Mouse (Mus musculus) hindbrain, embryonic 14.5 days (tissue): Measurements from ENCODE around the gene Avl9. TPM values are rescaled to one million over a fixed set of nuclear protein-coding genes. Genes with fewer than 3 reads are reported as not detected.

ENCODE experiments used
- ATAC-seq: fragments of 200-750 bp; cut with Nextera tagmentation; 2 replicates; pipeline ENCODE4 v1.8.0; 2017; ENCODE audit warnings: moderate number of reproducible peaks, mild to moderate bottlenecking, moderate TSS enrichment, moderate library complexity; ENCODE audit not compliant: low FRiP score
- DNase-seq: peaks from one replicate; pipeline ENCODE4 v3.0.0-alpha.2; 2015; ENCODE audit warnings: low spot score
- H3K27ac ChIP-seq: fragments of 300-500 bp; sonication (generic); 2 replicates; pipeline ENCODE4 v1.5.1; 2014; ENCODE audit warnings: mild to moderate bottlenecking, moderate library complexity
- H3K27me3 ChIP-seq: fragments of 300-500 bp; sonication (generic); 2 replicates; pipeline ENCODE4 v1.6.1; 2014; ENCODE audit warnings: mild to moderate bottlenecking, low read length, mixed read lengths; ENCODE audit not compliant: control insufficient read depth, insufficient read depth
- H3K36me3 ChIP-seq: fragments of 300-500 bp; sonication (generic); replicated peaks from 2 replicates; pipeline ENCODE4 v1.6.1; 2014; ENCODE audit not compliant: control insufficient read depth, insufficient read depth
- H3K4me1 ChIP-seq: fragments of 300-500 bp; sonication (generic); replicated peaks from 2 replicates; pipeline ENCODE4 v1.6.1; 2014; ENCODE audit warnings: antibody characterized with exemption, low read length, mixed read lengths; ENCODE audit not compliant: control insufficient read depth, insufficient read depth
- H3K4me2 ChIP-seq: fragments of 300-500 bp; sonication (generic); replicated peaks from 2 replicates; pipeline ENCODE4 v1.6.1; 2014; ENCODE audit warnings: mild to moderate bottlenecking, moderate library complexity
- H3K4me3 ChIP-seq: fragments of 300-500 bp; sonication (generic); replicated peaks from 2 replicates; pipeline ENCODE4 v1.5.1; 2014; ENCODE audit warnings: mild to moderate bottlenecking, low read length
- H3K9ac ChIP-seq: fragments of 300-500 bp; sonication (generic); 2 replicates; pipeline ENCODE4 v1.6.1; 2014
- H3K9me3 ChIP-seq: fragments of 300-500 bp; sonication (generic); 2 replicates; pipeline ENCODE4 v1.6.1; 2016; ENCODE audit warnings: low read length; ENCODE audit not compliant: control insufficient read depth
- WGBS: fragments of 180-500 bp; shearing (Covaris S2); extraction: QIAGEN DNeasy Blood & Tissue Kit; methylation state at CpG from one replicate; pipeline ENCODE4 v1.1.7; 2014; 5-methylcytosine and 5-hydroxymethylcytosine counted together
- polyA plus RNA-seq: library from polyadenylated mRNA; unstranded; fragments of >200 nt; fragmentation: Nextera tagmentation; extraction: Ambion mirVana; gene quantifications from 2 replicates; pipeline ENCODE4 v1.2.1, GENCODE M21; 2014

Avl9 gene
- polyA plus RNA-seq, 1 experiment from 2014 or later: 41.8 TPM

GRCm38 (mm10) chr6:56805026-56805425 is 90.3 kb downstream of the Avl9 start:
- no peaks in the 10 kb centered on the region for H3K27me3 ChIP-seq
- 91% methylated on average over 4 of the region's 4 CpGs for WGBS
- no peak overlapping the region for H3K4me2 ChIP-seq
- no peak overlapping the region for H3K9ac ChIP-seq
- H3K4me1 ChIP-seq: no peaks in the 10 kb centered on the region
- no peaks in the 10 kb centered on the region for H3K9me3 ChIP-seq
- no peak overlapping the region for H3K27ac ChIP-seq
- ATAC-seq (no peak), DNase-seq (no peak)
- no peak overlapping the region for H3K4me3 ChIP-seq
- H3K36me3 ChIP-seq: no peaks in the 10 kb centered on the region

- no peak overlapping the region for H3K9ac ChIP-seq
- ATAC-seq (no peak), DNase-seq (no peak)
- H3K27ac ChIP-seq: no peak overlapping the region
- no peak overlapping the region for H3K4me2 ChIP-seq
- 76% methylated on average over 2 of the region's 2 CpGs for WGBS
- H3K27me3 ChIP-seq: no peaks in the 10 kb centered on the region
- no peak overlapping the region for H3K4me3 ChIP-seq
- H3K9me3 ChIP-seq: no peaks in the 10 kb centered on the region
- no peaks in the 10 kb centered on the region for H3K4me1 ChIP-seq
- H3K36me3 ChIP-seq: no peaks in the 10 kb centered on the region
These were observed 91.5 kb downstream of the Avl9 start for GRCm38 (mm10) chr6:56806195-56806594.

GRCm38 (mm10) chr6:56808656-56809055 is 94.0 kb downstream of the Avl9 start:
- H3K9ac ChIP-seq: no peak overlapping the region
- no peaks in the 10 kb centered on the region for H3K36me3 ChIP-seq
- no peaks in the 10 kb centered on the region for H3K9me3 ChIP-seq
- no peak overlapping the region for H3K4me3 ChIP-seq
- no peak overlapping the region for H3K4me2 ChIP-seq
- H3K27me3 ChIP-seq: no peaks in the 10 kb centered on the region
- no peak overlapping the region for H3K27ac ChIP-seq
- peak; percentile 78 for DNase-seq
- no peaks in the 10 kb centered on the region for H3K4me1 ChIP-seq
- peak; percentile 92 for ATAC-seq
- 17% methylated on average over 3 of the region's 3 CpGs for WGBS

Other genes starting within 250 kb of the Avl9 start
- gene Pde1c, start 145.8 kb upstream of the Avl9 start, polyA plus RNA-seq: 13.2 and 18.1 TPM in 2 replicates
- 80.4 and 93.8 TPM in 2 replicates for gene Lsm5, start 10.2 kb upstream of the Avl9 start, polyA plus RNA-seq
- gene Kbtbd2, start 82.9 kb downstream of the Avl9 start, polyA plus RNA-seq: 26.4 and 32.2 TPM in 2 replicates
- 42.2 and 42.6 TPM in 2 replicates for gene Fkbp9, start 117.2 kb downstream of the Avl9 start, polyA plus RNA-seq
- gene Nt5c3, start 209.0 kb downstream of the Avl9 start, polyA plus RNA-seq: 174 and 180 TPM in 2 replicates
- gene Vmn1r4, start 209.1 kb downstream of the Avl9 start, polyA plus RNA-seq: 0.62 and 0.72 TPM in 2 replicates